Mouse (Mus musculus) cerebellum, postnatal 14 days (tissue): ENCODE measurements around the gene Tril.

Source experiments
- DNase-seq, 2 experiments: peaks; one replicate each; pipeline ENCODE4 v3.0.0; 2021; ENCODE audit warnings: mixed read lengths in 2 of 2

The Tril gene

GRCm38 (mm10) chr6:53806021-53806420, 14.6 kb downstream of the Tril start:
- peak in 1 of 2 experiments; percentile 45 for DNase-seq

GRCm38 (mm10) chr6:53804145-53804544, 16.5 kb downstream of the Tril start:
- no peak for DNase-seq

GRCm38 (mm10) chr6:53803551-53803950, 17.1 kb downstream of the Tril start:
- DNase-seq = no peak

GRCm38 (mm10) chr6:53801893-53802286, 18.7 kb downstream of the Tril start:
- DNase-seq = peak in 1 of 2 experiments; percentile 34

GRCm38 (mm10) chr6:53801269-53801892, 19.2 kb downstream of the Tril start:
- DNase-seq = no peak

- no peak for DNase-seq
Measured at GRCm38 (mm10) chr6:53798865-53799264, 21.8 kb downstream of the Tril start.

GRCm38 (mm10) chr6:53796835-53797234, 23.8 kb downstream of the Tril start:
- no peak for DNase-seq

GRCm38 (mm10) chr6:53795788-53796187, 24.8 kb downstream of the Tril start:
- peak; percentile 65 to 77 for DNase-seq

GRCm38 (mm10) chr6:53795078-53795477, 25.6 kb downstream of the Tril start:
- peak in 1 of 2 experiments; percentile 19 for DNase-seq

- DNase-seq = peak; percentile 92 to 93
Measured at GRCm38 (mm10) chr6:53794323-53794971, 26.2 kb downstream of the Tril start.

- peak; percentile 83 to 84 for DNase-seq
Measured at GRCm38 (mm10) chr6:53782880-53783539, 37.6 kb downstream of the Tril start.

GRCm38 (mm10) chr6:53782273-53782672, 38.4 kb downstream of the Tril start:
- DNase-seq = no peak

GRCm38 (mm10) chr6:53781171-53781570, 39.5 kb downstream of the Tril start:
- DNase-seq = peak; percentile 76 to 82

- no peak for DNase-seq
Measured at GRCm38 (mm10) chr6:53780008-53780407, 40.6 kb downstream of the Tril start.

- no peak for DNase-seq
Measured at GRCm38 (mm10) chr6:53779526-53779925, 41.1 kb downstream of the Tril start.

- DNase-seq = no peak
Measured at GRCm38 (mm10) chr6:53778424-53778955, 42.1 kb downstream of the Tril start.

GRCm38 (mm10) chr6:53768275-53768674, 52.4 kb downstream of the Tril start:
- DNase-seq = no peak

- DNase-seq = no peak
Measured at GRCm38 (mm10) chr6:53766243-53766915, 54.3 kb downstream of the Tril start.

GRCm38 (mm10) chr6:53765731-53766130, 54.9 kb downstream of the Tril start:
- no peak for DNase-seq
